Mouse (Mus musculus): ENCODE measurements around the gene Iqsec1.

- TF ChIP-seq CTCF (conservative IDR thresholded peaks at IDR 0.05; ENCODE audit: low read length) (no peak), POU5F1 (IDR thresholded peaks at IDR 0.05; ENCODE audit: borderline replicate concordance, low read length) (no peak)
These were observed 14.2 kb downstream of the Iqsec1 start for GRCm38 (mm10) chr6:90974279-90974678.
